Mouse (Mus musculus) stomach, embryonic 15.5 days (tissue): Measurements from ENCODE around the gene Olfr823. TPM values are rescaled to one million over a fixed set of nuclear protein-coding genes. Genes with fewer than 3 reads are reported as not detected.
"Not testable (repeated sequence)": the region's sequence is repeated elsewhere in the genome, so short reads cannot be mapped to it uniquely, and the experiment has no call there.

Source experiments
- ATAC-seq: fragments of 200-750 bp; cut with Nextera tagmentation; 2 replicates; pipeline ENCODE4 v1.8.0; 2017; ENCODE audit warnings: low read depth, moderate number of reproducible peaks, moderate TSS enrichment; ENCODE audit not compliant: insufficient read depth, low FRiP score
- H3K27ac ChIP-seq: fragments of 300-500 bp; sonication (generic); 2 replicates; pipeline ENCODE4 v1.5.1; 2015; ENCODE audit warnings: mild to moderate bottlenecking, inconsistent platforms
- H3K27me3 ChIP-seq: fragments of 300-500 bp; sonication (generic); replicated peaks from 2 replicates; pipeline ENCODE4 v1.6.1; 2015; ENCODE audit warnings: inconsistent platforms
- H3K36me3 ChIP-seq: fragments of 300-500 bp; sonication (generic); 2 replicates; pipeline ENCODE4 v1.6.1; 2015; ENCODE audit warnings: inconsistent platforms
- H3K4me1 ChIP-seq: fragments of 300-500 bp; sonication (generic); 2 replicates; pipeline ENCODE4 v1.6.1; 2015; ENCODE audit warnings: inconsistent platforms
- H3K4me2 ChIP-seq: fragments of 300-500 bp; sonication (generic); 2 replicates; pipeline ENCODE4 v1.6.1; 2015; ENCODE audit warnings: mild to moderate bottlenecking, inconsistent platforms
- H3K4me3 ChIP-seq: fragments of 300-500 bp; sonication (generic); replicated peaks from 2 replicates; pipeline ENCODE4 v1.5.1; 2015; ENCODE audit warnings: inconsistent platforms
- H3K9ac ChIP-seq: fragments of 300-500 bp; sonication (generic); 2 replicates; pipeline ENCODE4 v1.6.1; 2015; ENCODE audit warnings: inconsistent platforms
- H3K9me3 ChIP-seq: fragments of 300-500 bp; sonication (generic); 2 replicates; pipeline ENCODE4 v1.6.1; 2016; ENCODE audit warnings: inconsistent platforms
- WGBS: fragments of 180-500 bp; shearing (Covaris S2); methylation state at CpG from one replicate; pipeline ENCODE4 v1.1.7; 2015; 5-methylcytosine and 5-hydroxymethylcytosine counted together
- polyA plus RNA-seq: library from polyadenylated mRNA; unstranded; fragments of >200 nt; fragmentation: Nextera tagmentation; extraction: Ambion mirVana; gene quantifications from 2 replicates; pipeline ENCODE4 v1.2.1, GENCODE M21; 2015

The Olfr823 gene
- polyA plus RNA-seq: not detected in 2 replicates

DNA sequence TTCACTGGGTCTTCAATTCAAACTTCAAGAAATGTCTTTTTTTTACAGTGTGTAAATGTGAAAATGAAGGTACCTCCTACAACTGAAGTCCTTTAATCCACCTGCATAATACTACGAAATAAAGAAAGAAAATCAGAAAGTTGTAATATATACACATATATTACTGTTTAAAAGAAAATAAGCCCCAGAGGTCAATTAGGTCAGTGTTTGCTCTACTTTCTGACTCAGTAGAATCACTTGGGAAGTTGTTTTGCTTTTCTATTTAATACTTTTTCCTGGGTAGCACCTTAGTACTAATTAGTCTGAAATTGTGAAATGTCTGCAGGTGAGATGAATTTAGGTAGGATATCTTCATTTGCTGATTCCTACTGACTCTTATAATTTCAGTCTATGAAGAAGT lies at the start of gene Olfr823:
Olfr823 (minus strand) TSS at position 101 of the 400 bp plus-strand sequence.
- H3K9ac ChIP-seq, H3K27ac ChIP-seq, H3K4me3 ChIP-seq, H3K4me2 ChIP-seq, ATAC-seq, H3K9me3 ChIP-seq, H3K36me3 ChIP-seq, H3K4me1 ChIP-seq, H3K27me3 ChIP-seq: not testable (repeated sequence)
- WGBS: 66% methylated on average over 1 of the region's 1 CpGs

- ATAC-seq: no peak
- 70% methylated on average over 5 of the region's 5 CpGs for WGBS
- no peaks in the 10 kb centered on the region for H3K36me3 ChIP-seq
- H3K4me1 ChIP-seq: no peaks in the 10 kb centered on the region
- H3K4me2 ChIP-seq: no peak overlapping the region
- no peaks in the 10 kb centered on the region for H3K9me3 ChIP-seq
- no peak overlapping the region for H3K27ac ChIP-seq
- no peaks in the 10 kb centered on the region for H3K27me3 ChIP-seq
- no peak overlapping the region for H3K9ac ChIP-seq
- no peak overlapping the region for H3K4me3 ChIP-seq
Observed at GRCm38 (mm10) chr10:130144121-130144520, 28.9 kb upstream of the Olfr823 start.

DNA sequence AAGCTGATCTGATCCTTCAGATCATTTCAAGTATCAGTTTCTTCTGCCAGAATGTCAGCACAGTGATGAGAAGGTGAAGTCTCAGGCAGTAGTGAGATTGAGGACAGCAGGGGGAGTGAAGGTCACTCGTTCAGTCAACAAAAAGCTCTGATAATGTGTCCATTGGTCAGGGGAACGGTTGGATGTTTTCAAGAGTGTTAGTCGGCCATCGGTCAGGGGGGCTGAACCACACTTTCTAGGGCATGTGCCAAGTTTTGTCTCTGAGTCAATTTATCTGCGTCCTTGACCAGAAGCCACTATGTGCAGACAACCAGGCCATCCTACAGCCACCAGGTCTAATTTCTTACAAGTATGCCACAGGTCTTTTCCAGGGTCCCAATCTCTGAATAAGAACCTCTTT lies 27.3 kb upstream of the Olfr823 start:
- H3K9ac ChIP-seq, H3K27me3 ChIP-seq, H3K4me2 ChIP-seq, H3K27ac ChIP-seq, H3K36me3 ChIP-seq, H3K4me1 ChIP-seq, H3K4me3 ChIP-seq, H3K9me3 ChIP-seq, ATAC-seq: not testable (repeated sequence)
- WGBS: 71% methylated on average over 5 of the region's 5 CpGs

GRCm38 (mm10) chr10:130134811-130135210 lies 19.6 kb upstream of the Olfr823 start:
- Histone ChIP-seq H3K4me3 (no peak overlapping the region), H3K27me3 (no peaks in the 10 kb centered on the region), H3K4me2 (no peak overlapping the region), H3K36me3 (no peaks in the 10 kb centered on the region), H3K27ac (no peak overlapping the region), H3K4me1 (no peaks in the 10 kb centered on the region), H3K9me3 (no peaks in the 10 kb centered on the region), H3K9ac (no peak overlapping the region)
- ATAC-seq: no peak

GRCm38 (mm10) chr10:130129900-130130299 lies 14.7 kb upstream of the Olfr823 start, which contains the start of gene Olfr824:
Gene Olfr824 (minus strand): TSS chr10:130130000.
- H3K27me3 ChIP-seq, H3K36me3 ChIP-seq, H3K9me3 ChIP-seq, H3K4me2 ChIP-seq, H3K4me1 ChIP-seq, H3K9ac ChIP-seq, H3K27ac ChIP-seq, H3K4me3 ChIP-seq, ATAC-seq: not testable (repeated sequence)

- H3K9me3 ChIP-seq, H3K4me1 ChIP-seq, H3K36me3 ChIP-seq, H3K27ac ChIP-seq, H3K4me3 ChIP-seq, H3K4me2 ChIP-seq, ATAC-seq, H3K27me3 ChIP-seq, H3K9ac ChIP-seq: not testable (repeated sequence)
- WGBS: 55% methylated on average over 3 of the region's 3 CpGs
Observed at GRCm38 (mm10) chr10:130116045-130116444, 862 bp upstream of the Olfr823 start.

DNA sequence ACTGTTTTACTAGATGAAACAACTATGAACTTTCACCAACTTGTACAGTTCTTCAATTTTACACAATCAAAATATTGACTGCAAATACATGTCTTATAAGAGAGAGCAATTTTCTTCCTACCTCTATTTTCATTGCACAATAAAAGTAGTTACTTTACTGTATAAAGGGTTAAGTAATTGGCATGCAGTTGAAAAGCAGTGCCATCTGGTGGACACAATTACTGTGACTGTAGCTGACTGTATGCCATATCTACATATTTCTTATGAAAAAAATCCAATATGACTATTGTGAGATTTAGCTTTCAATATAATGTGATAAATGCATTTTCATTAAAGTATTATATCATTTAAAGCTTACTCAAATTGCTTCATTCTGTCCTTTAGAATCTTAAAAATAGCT lies 19.1 kb downstream of the Olfr823 start:
- Histone ChIP-seq H3K4me3 (no peak overlapping the region), H3K4me2 (no peak overlapping the region), H3K9ac (no peak overlapping the region), H3K4me1 (no peaks in the 10 kb centered on the region), H3K27ac (no peak overlapping the region), H3K9me3 (no peaks in the 10 kb centered on the region), H3K27me3 (no peaks in the 10 kb centered on the region), H3K36me3 (no peaks in the 10 kb centered on the region)
- ATAC-seq: no peak

DNA sequence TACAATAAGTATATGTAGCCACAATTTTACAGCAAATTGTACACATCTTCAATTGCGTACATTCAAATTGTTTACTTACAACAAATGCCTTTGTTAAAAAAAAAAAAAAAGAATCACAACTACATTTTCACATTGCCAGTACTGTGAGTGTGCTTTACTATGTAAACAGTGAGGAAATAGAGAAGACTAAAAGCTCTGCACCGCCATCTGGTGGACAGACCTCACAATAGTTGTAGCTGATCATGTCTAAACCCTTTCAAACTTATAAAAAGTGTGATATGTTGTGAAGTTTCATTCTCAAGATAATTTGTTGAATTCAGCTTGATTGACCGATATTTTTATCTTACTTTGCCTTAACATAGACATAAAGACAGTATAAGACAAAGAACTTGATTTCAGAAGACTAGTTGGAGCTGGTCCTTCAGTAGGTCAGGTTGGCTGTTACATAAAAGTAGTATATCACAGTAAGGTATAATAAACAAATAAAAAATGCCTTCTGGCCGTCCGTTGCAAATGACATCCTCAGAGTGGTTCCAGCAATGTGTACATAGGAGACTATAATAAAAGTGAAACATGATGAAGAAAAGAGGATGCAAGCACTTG lies 22.2 kb downstream of the Olfr823 start:
- 12% methylated on average over 5 of the region's 5 CpGs for WGBS
- no peak overlapping the region for H3K27ac ChIP-seq
- H3K36me3 ChIP-seq: no peaks in the 10 kb centered on the region
- H3K27me3 ChIP-seq: no peaks in the 10 kb centered on the region
- H3K9me3 ChIP-seq: no peaks in the 10 kb centered on the region
- ATAC-seq: no peak
- no peak overlapping the region for H3K9ac ChIP-seq
- no peaks in the 10 kb centered on the region for H3K4me1 ChIP-seq
- no peak overlapping the region for H3K4me2 ChIP-seq
- no peak overlapping the region for H3K4me3 ChIP-seq

DNA sequence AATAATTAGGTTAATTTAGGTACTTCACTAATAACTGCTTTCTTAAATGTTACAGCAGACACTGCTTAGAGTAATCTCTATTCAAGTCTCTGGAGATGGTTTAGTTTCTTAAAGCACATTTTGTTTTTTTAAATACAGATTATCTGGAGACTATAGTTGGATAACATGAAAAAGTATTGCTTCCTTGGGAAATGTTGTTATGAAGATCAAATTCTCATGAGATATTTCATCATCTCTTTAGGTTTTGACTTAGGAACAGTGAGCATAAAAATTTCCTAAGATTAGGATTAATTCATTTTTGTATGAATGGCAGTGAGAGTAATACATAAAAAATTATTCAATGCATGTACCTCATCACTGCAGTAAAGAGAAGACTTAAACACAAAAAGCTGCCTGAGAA lies 44.3 kb downstream of the Olfr823 start, which contains the start of gene Olfr822:
Olfr822 (plus strand) TSS at position 301 of the 400 bp plus-strand sequence.
- Histone ChIP-seq H3K4me2 (no peak within 1 kb of the TSS), H3K4me3 (no peak within 1 kb of the TSS)
- ATAC-seq: no peak

More for the DNA sequence above, 44.3 kb downstream of the Olfr823 start, which contains the start of gene Olfr822:
- Histone ChIP-seq H3K4me1 (no peaks in the 10 kb centered on the region), H3K9ac (no peak within 1 kb of the TSS), H3K27me3 (no peaks in the 10 kb centered on the region), H3K9me3 (no peaks in the 10 kb centered on the region), H3K36me3 (no peaks in the 10 kb centered on the region), H3K27ac (no peak within 1 kb of the TSS)

Other genes with a start within 250 kb of the Olfr823 start
- gene Olfr814, start 235.5 kb downstream of the Olfr823 start, polyA plus RNA-seq: not detected in 2 replicates
- gene Olfr815, start 209.5 kb downstream of the Olfr823 start, polyA plus RNA-seq: not detected in 2 replicates
- gene Olfr816, start 199.8 kb downstream of the Olfr823 start, polyA plus RNA-seq: not detected in 2 replicates
- gene Olfr818, start 166.3 kb downstream of the Olfr823 start, polyA plus RNA-seq: not detected in 2 replicates
- gene Olfr819, start 148.1 kb downstream of the Olfr823 start, polyA plus RNA-seq: not detected in 2 replicates
- not detected in 2 replicates for gene Olfr247, start 139.2 kb downstream of the Olfr823 start, polyA plus RNA-seq
- not detected in 2 replicates for gene Gm10310, start 130.3 kb downstream of the Olfr823 start, polyA plus RNA-seq
- not detected in 2 replicates for gene Olfr820, start 102.8 kb downstream of the Olfr823 start, polyA plus RNA-seq
- not detected in 2 replicates for gene Olfr821, start 85.0 kb downstream of the Olfr823 start, polyA plus RNA-seq
- gene Olfr822, start 44.2 kb downstream of the Olfr823 start, polyA plus RNA-seq: not detected in 2 replicates
- not detected in 2 replicates for gene Olfr824, start 14.6 kb upstream of the Olfr823 start, polyA plus RNA-seq
- not detected in 2 replicates for gene Olfr825, start 51.4 kb upstream of the Olfr823 start, polyA plus RNA-seq
- not detected in 2 replicates for gene Olfr826, start 68.8 kb upstream of the Olfr823 start, polyA plus RNA-seq
- not detected in 2 replicates for gene Olfr827, start 99.0 kb upstream of the Olfr823 start, polyA plus RNA-seq
- gene Neurod4, start 164.9 kb upstream of the Olfr823 start, polyA plus RNA-seq: 0.08 and 0.13 TPM in 2 replicates
- gene Tespa1, start 207.5 kb upstream of the Olfr823 start, polyA plus RNA-seq: 0.64 and 1.0 TPM in 2 replicates